In genomic region chr5:130938911-130939608, GRCm38 (mm10) we compare ENCODE assay signal across 9 mouse cellular contexts.
DNase-seq lines count a peak whose midpoint lies in the region; ATAC-seq and TF ChIP-seq lines count a peak whose summit lies in the region.
"Had no signal": no experiment of that assay in that cellular context is flagged by ENCODE, and none has a peak within 500 bp of the region (broad histone marks: within the 10 kb centered on the region; RNA-seq: fewer than 3 reads in every experiment).

No protein-coding gene starts in this region.

- H3K27ac ChIP-seq in hindbrain, postnatal 0 days, result peak overlapping the region; percentile 49

- no peaks in the 10 kb centered on the region for H3K27me3 ChIP-seq in hindbrain, postnatal 0 days (ENCODE audit: insufficient read depth, low read length)

- H3K4me3 ChIP-seq in hindbrain, postnatal 0 days (ENCODE audit: low read length), result no peak overlapping the region
- H3K4me3 ChIP-seq: erythroblast, embryonic 14.5 days had no signal

- peaks cover 6% of the 10 kb centered on the region; the same call in 1 of the 2 replicates for H3K4me1 ChIP-seq in hindbrain, postnatal 0 days (ENCODE audit: insufficient read depth, low read length)

- WGBS in hindbrain, postnatal 0 days, result 17% methylated on average over 4 of the region's 4 CpGs

- peak; percentile 20 for DNase-seq in kidney, postnatal 14 days
- no peak for DNase-seq in kidney, postnatal 36 days
- peak; percentile 88 to 93 for DNase-seq in cerebellum, postnatal 14 days
- DNase-seq in frontal cortex, postnatal 14 days (ENCODE audit: low spot score in 2 of 2), result peak; percentile 11 to 18
- DNase-seq in hindbrain, postnatal 0 days (ENCODE audit: low spot score), result peak; percentile 82
- peak; percentile 19 to 43 for DNase-seq in lung, postnatal 4 days

- TF ChIP-seq CTCF in hindbrain, postnatal 0 days (IDR thresholded peaks at IDR 0.05; ENCODE audit: low read depth), result no peak

- peak; percentile 59; the same call in 1 of the 2 replicates for ATAC-seq in hindbrain, postnatal 0 days
- ATAC-seq in erythroid progenitor cell, adult 5-6 weeks (replicated peaks; ENCODE audit: low FRiP score, poor library complexity, severe bottlenecking), result no peak
- no peak for ATAC-seq in erythroblast, adult 5-6 weeks (replicated peaks; ENCODE audit: low FRiP score, poor library complexity, severe bottlenecking)

- no peaks in the 10 kb centered on the region for H3K9me3 ChIP-seq in hindbrain, postnatal 0 days (ENCODE audit: low read length)

- H3K4me2 ChIP-seq in hindbrain, postnatal 0 days (ENCODE audit: low read depth, low read length), result no peak overlapping the region

- no peak overlapping the region for H3K9ac ChIP-seq in hindbrain, postnatal 0 days (replicated peaks; ENCODE audit: low read length)

- H3K36me3 ChIP-seq in hindbrain, postnatal 0 days (ENCODE audit: insufficient read depth, low read length), result no peaks in the 10 kb centered on the region

Comparison
In these comparisons a context has a peak if more than half of its experiments do, and no peak if none do; other contexts are left out.
1. DNase-seq: peak in kidney, postnatal 14 days (single experiment), cerebellum, postnatal 14 days (2 of 2), frontal cortex, postnatal 14 days (2 of 2), hindbrain, postnatal 0 days (single experiment) and lung, postnatal 4 days (2 of 2); none in kidney, postnatal 36 days (0 of 2).